Mouse (Mus musculus): ENCODE results near the gene Gm5737. TPM values are rescaled to one million over a fixed set of nuclear protein-coding genes. Genes with fewer than 3 reads are reported as not detected.
A peak's percentile ranks its signal among the peaks of the same experiment; 100 is the strongest.

Gm5737 gene
- polyA plus RNA-seq, 1 experiment from 2014 or later = not detected

- Histone ChIP-seq H3K9ac (peak overlapping the region; percentile 90), H3K27me3 (no peaks in the 10 kb centered on the region), H3K36me3 (peaks cover 5% of the 10 kb centered on the region; the same call in 1 of the 2 replicates), H3K4me3 (peak overlapping the region; percentile 76), H3K4me2 (peak overlapping the region; percentile 79), H3K9me3 (no peaks in the 10 kb centered on the region), H3K27ac (no peak overlapping the region), H3K4me1 (replicated peaks) (peaks cover 20% of the 10 kb centered on the region)
- no peak for ATAC-seq (ENCODE audit: low FRiP score)
- 8% methylated on average over 9 of the region's 9 CpGs for WGBS
Measured at GRCm38 (mm10) chr7:120844689-120845088, 32.5 kb downstream of the Gm5737 start.

- Histone ChIP-seq H3K27me3 (no peaks in the 10 kb centered on the region), H3K9me3 (no peaks in the 10 kb centered on the region), H3K9ac (no peak overlapping the region), H3K27ac (no peak overlapping the region), H3K4me1 (replicated peaks) (peaks cover 29% of the 10 kb centered on the region), H3K36me3 (peaks cover 5% of the 10 kb centered on the region; the same call in 1 of the 2 replicates), H3K4me2 (no peak overlapping the region), H3K4me3 (no peak overlapping the region)
- no peak for ATAC-seq (ENCODE audit: low FRiP score)
- WGBS = 81% methylated on average over 3 of the region's 3 CpGs
Measured at GRCm38 (mm10) chr7:120848831-120849512, 36.8 kb downstream of the Gm5737 start.

- Histone ChIP-seq H3K27me3 (no peaks in the 10 kb centered on the region), H3K9me3 (no peaks in the 10 kb centered on the region), H3K4me3 (no peak overlapping the region), H3K9ac (no peak overlapping the region), H3K27ac (no peak overlapping the region), H3K4me2 (no peak overlapping the region), H3K4me1 (replicated peaks) (peaks cover 17% of the 10 kb centered on the region), H3K36me3 (peaks cover 5% of the 10 kb centered on the region; the same call in 1 of the 2 replicates)
- WGBS = 96% methylated on average over 3 of the region's 3 CpGs
- no peak for ATAC-seq (ENCODE audit: low FRiP score)
Measured at GRCm38 (mm10) chr7:120850165-120850564, 38.0 kb downstream of the Gm5737 start.

GRCm38 (mm10) chr7:120859854-120860253 lies 47.7 kb downstream of the Gm5737 start:
- no peaks in the 10 kb centered on the region for H3K27me3 ChIP-seq
- H3K27ac ChIP-seq = no peak overlapping the region
- WGBS = 88% methylated on average over 11 of the region's 11 CpGs
- peaks cover 18% of the 10 kb centered on the region for H3K36me3 ChIP-seq
- H3K9me3 ChIP-seq = no peaks in the 10 kb centered on the region
- H3K4me3 ChIP-seq = no peak overlapping the region
- no peak overlapping the region for H3K4me2 ChIP-seq
- ATAC-seq (ENCODE audit: low FRiP score) = no peak
- H3K9ac ChIP-seq = no peak overlapping the region
- peaks cover 31% of the 10 kb centered on the region for H3K4me1 ChIP-seq (replicated peaks)

- no peak overlapping the region for H3K27ac ChIP-seq
- ATAC-seq (ENCODE audit: low FRiP score) = no peak
- 52% methylated on average over 10 of the region's 10 CpGs for WGBS
- no peaks in the 10 kb centered on the region for H3K27me3 ChIP-seq
- no peaks in the 10 kb centered on the region for H3K9me3 ChIP-seq
- no peak overlapping the region for H3K4me2 ChIP-seq
- H3K4me3 ChIP-seq = no peak overlapping the region
- H3K36me3 ChIP-seq = peaks cover 18% of the 10 kb centered on the region
- H3K4me1 ChIP-seq (replicated peaks) = peaks cover 42% of the 10 kb centered on the region
- no peak overlapping the region for H3K9ac ChIP-seq
Measured at GRCm38 (mm10) chr7:120860799-120861487, 48.8 kb downstream of the Gm5737 start.

- peaks cover 48% of the 10 kb centered on the region for H3K4me1 ChIP-seq (replicated peaks)
- H3K27ac ChIP-seq = no peak overlapping the region
- ATAC-seq (ENCODE audit: low FRiP score) = no peak
- 39% methylated on average over 2 of the region's 2 CpGs for WGBS
- no peak overlapping the region for H3K9ac ChIP-seq
- peaks cover 18% of the 10 kb centered on the region for H3K36me3 ChIP-seq
- no peaks in the 10 kb centered on the region for H3K9me3 ChIP-seq
- no peak overlapping the region for H3K4me3 ChIP-seq
- H3K27me3 ChIP-seq = no peaks in the 10 kb centered on the region
- no peak overlapping the region for H3K4me2 ChIP-seq
Measured at GRCm38 (mm10) chr7:120861488-120862047, 49.4 kb downstream of the Gm5737 start.

- WGBS = 13% methylated on average over 3 of the region's 3 CpGs
- H3K9ac ChIP-seq = no peak overlapping the region
- H3K27me3 ChIP-seq = no peaks in the 10 kb centered on the region
- H3K4me2 ChIP-seq = no peak overlapping the region
- no peak for ATAC-seq (ENCODE audit: low FRiP score)
- no peak overlapping the region for H3K27ac ChIP-seq
- no peaks in the 10 kb centered on the region for H3K9me3 ChIP-seq
- peaks cover 18% of the 10 kb centered on the region for H3K36me3 ChIP-seq
- H3K4me3 ChIP-seq = no peak overlapping the region
- peaks cover 53% of the 10 kb centered on the region for H3K4me1 ChIP-seq (replicated peaks)
Measured at GRCm38 (mm10) chr7:120862196-120862595, 50.0 kb downstream of the Gm5737 start.

- no peak overlapping the region for H3K4me2 ChIP-seq
- H3K9ac ChIP-seq = no peak overlapping the region
- no peaks in the 10 kb centered on the region for H3K9me3 ChIP-seq
- H3K27ac ChIP-seq = no peak overlapping the region
- no peak overlapping the region for H3K4me3 ChIP-seq
- peaks cover 53% of the 10 kb centered on the region for H3K4me1 ChIP-seq (replicated peaks)
- peaks cover 18% of the 10 kb centered on the region for H3K36me3 ChIP-seq
- WGBS = 67% methylated on average over 7 of the region's 7 CpGs
- ATAC-seq (ENCODE audit: low FRiP score) = no peak
- no peaks in the 10 kb centered on the region for H3K27me3 ChIP-seq
Measured at GRCm38 (mm10) chr7:120862626-120863025, 50.5 kb downstream of the Gm5737 start.

GRCm38 (mm10) chr7:120863476-120863875 lies 51.3 kb downstream of the Gm5737 start:
- 41% methylated on average over 5 of the region's 5 CpGs for WGBS
- no peak overlapping the region for H3K4me2 ChIP-seq
- no peak overlapping the region for H3K9ac ChIP-seq
- no peak for ATAC-seq (ENCODE audit: low FRiP score)
- no peak overlapping the region for H3K27ac ChIP-seq
- H3K4me1 ChIP-seq (replicated peaks) = peaks cover 53% of the 10 kb centered on the region
- no peaks in the 10 kb centered on the region for H3K9me3 ChIP-seq
- H3K4me3 ChIP-seq = no peak overlapping the region
- H3K36me3 ChIP-seq = peaks cover 13% of the 10 kb centered on the region
- no peaks in the 10 kb centered on the region for H3K27me3 ChIP-seq

- Histone ChIP-seq H3K27ac (peak overlapping the region; percentile 77), H3K9me3 (no peaks in the 10 kb centered on the region), H3K36me3 (no peaks in the 10 kb centered on the region), H3K9ac (peak overlapping the region; percentile 43; the same call in 1 of the 2 replicates), H3K27me3 (no peaks in the 10 kb centered on the region), H3K4me1 (replicated peaks) (peaks cover 55% of the 10 kb centered on the region), H3K4me3 (no peak overlapping the region), H3K4me2 (peak overlapping the region; percentile 35)
- under 1% methylated on average over 7 of the region's 7 CpGs for WGBS
- ATAC-seq (ENCODE audit: low FRiP score) = peak; percentile 81
Measured at GRCm38 (mm10) chr7:120865100-120865499, 52.9 kb downstream of the Gm5737 start.

- whole genome bisulfite sequencing = 46% methylated on average over 4 of the region's 4 CpGs
- H3K36me3 ChIP-seq = no peaks in the 10 kb centered on the region
- peaks cover 59% of the 10 kb centered on the region for H3K4me1 ChIP-seq (replicated peaks)
Measured at GRCm38 (mm10) chr7:120865832-120866231, 53.7 kb downstream of the Gm5737 start.

GRCm38 (mm10) chr7:120866684-120867083 lies 54.5 kb downstream of the Gm5737 start:
- ATAC-seq (ENCODE audit: low FRiP score) = no peak
- 71% methylated on average over 2 of the region's 2 CpGs for WGBS
- H3K27ac ChIP-seq = peak overlapping the region; percentile 77; the same call in 1 of the 2 replicates
- no peak overlapping the region for H3K4me3 ChIP-seq
- H3K4me2 ChIP-seq = no peak overlapping the region
- H3K9ac ChIP-seq = no peak overlapping the region
- H3K4me1 ChIP-seq (replicated peaks) = peaks cover 56% of the 10 kb centered on the region
- H3K36me3 ChIP-seq = no peaks in the 10 kb centered on the region
- no peaks in the 10 kb centered on the region for H3K27me3 ChIP-seq
- no peaks in the 10 kb centered on the region for H3K9me3 ChIP-seq

More at GRCm38 (mm10) chr7:120865832-120866231, 53.7 kb downstream of the Gm5737 start:
- H3K9me3 ChIP-seq = no peaks in the 10 kb centered on the region
- H3K9ac ChIP-seq = no peak overlapping the region
- no peak overlapping the region for H3K4me3 ChIP-seq
- H3K27ac ChIP-seq = peak overlapping the region; percentile 77
- H3K4me2 ChIP-seq = no peak overlapping the region
- no peaks in the 10 kb centered on the region for H3K27me3 ChIP-seq
- ATAC-seq (ENCODE audit: low FRiP score) = no peak

Data from hindbrain, embryonic 13.5 days (tissue).